Mouse (Mus musculus): ENCODE measurements at regions not wholly inside any gene's neighbourhood (a gene's known extent, or its start where the extent isn't known, plus 50 kb on each side); places are given as distances from the start of the nearest gene placed in this dataset.

DNA sequence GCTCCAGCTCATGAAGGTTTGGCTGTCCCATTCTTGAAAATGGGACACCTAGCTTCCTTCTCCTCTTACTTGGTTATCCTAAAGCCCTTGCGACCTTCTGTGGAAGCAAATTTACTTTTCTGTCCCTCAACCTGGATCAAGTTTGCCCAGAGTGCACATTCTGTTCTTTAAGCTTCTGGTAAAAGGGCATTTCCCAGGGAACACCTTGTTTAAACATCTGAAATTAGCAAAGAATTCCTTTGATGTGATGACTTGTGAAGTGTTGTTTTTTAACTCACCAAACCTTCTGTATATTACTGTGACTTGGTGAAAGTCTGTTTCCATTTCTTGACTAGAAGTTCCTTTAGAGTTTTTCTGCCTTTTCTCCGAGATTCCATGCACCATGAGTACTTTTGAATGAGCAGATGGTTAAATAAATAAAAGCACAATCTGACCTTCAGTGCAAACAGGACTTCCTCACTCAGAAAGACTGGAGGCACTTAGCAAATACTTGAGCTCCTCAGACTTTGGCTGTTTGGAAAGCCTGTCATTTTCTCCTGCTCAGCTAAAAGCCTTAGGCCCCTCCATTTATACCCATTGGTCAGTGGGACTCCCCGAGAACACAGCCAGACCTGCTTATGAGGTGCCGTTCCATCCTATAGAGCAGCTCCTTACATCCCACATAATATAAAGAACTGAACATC lies 69.3 kb upstream of the Rprm start:
- no peaks in the 10 kb centered on the region for H3K9me3 ChIP-seq
- H3K27ac ChIP-seq: no peak overlapping the region
- no peak overlapping the region for H3K4me3 ChIP-seq (replicated peaks)
- H3K9ac ChIP-seq (replicated peaks): no peak overlapping the region
- no peaks in the 10 kb centered on the region for H3K27me3 ChIP-seq
- H3K36me3 ChIP-seq: no peaks in the 10 kb centered on the region
- no peak overlapping the region for H3K4me2 ChIP-seq
- ATAC-seq (ENCODE audit: insufficient number of reproducible peaks, insufficient read depth, low FRiP score, low TSS enrichment, low read depth): no peak
- no peaks in the 10 kb centered on the region for H3K4me1 ChIP-seq (replicated peaks)
- WGBS: 81% methylated on average over 4 of the region's 4 CpGs

DNA sequence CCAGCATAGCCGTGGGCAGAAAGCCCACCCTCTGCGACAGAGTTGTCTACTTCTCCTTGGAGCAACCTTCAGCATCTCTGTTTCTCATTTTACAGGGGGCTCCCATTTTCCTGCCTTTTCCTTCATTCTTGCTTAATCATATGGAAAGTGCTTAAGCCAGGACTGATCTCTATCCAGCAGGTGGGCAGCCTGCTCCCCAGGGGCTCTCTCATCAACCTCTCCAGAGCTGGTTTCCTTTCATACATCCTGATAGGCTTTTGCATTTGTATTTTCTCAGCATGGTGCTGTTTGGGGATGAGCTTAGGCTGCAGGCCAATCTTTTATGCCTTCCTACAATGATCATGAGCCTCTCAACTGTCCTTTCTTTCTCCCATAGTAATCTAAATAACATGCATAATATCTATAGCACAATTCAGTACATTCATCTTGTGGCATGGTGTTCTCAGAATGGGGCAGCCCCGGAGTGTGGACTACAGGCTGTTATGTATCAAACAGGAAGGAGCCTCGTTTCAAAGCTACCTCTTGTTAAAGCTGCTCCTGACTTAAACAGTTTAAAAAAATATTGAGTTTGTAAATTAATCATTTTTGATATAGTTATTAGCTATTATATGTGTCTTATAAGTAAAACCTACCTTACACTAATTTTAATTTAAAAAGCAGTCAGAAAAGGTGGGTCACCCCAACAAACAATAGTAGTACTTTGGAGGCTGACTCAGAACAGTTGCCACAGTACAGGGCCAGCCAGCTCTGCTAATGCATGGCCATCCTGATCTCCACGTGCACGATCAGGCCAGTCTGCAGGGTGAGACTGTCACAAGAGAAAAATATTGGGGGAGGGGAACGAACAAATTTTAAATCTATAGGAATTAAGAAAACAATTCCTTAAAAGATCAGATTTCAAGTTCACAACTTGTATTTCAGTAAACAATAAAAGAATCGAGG lies 73.6 kb upstream of the Rprm start:
- Histone ChIP-seq H3K27me3 (no peaks in the 10 kb centered on the region), H3K9me3 (no peaks in the 10 kb centered on the region), H3K4me3 (replicated peaks) (no peak overlapping the region), H3K4me1 (replicated peaks) (no peaks in the 10 kb centered on the region), H3K36me3 (no peaks in the 10 kb centered on the region), H3K9ac (replicated peaks) (no peak overlapping the region), H3K4me2 (no peak overlapping the region), H3K27ac (no peak overlapping the region)
- 60% methylated on average over 8 of the region's 8 CpGs for WGBS
- no peak for ATAC-seq (ENCODE audit: insufficient number of reproducible peaks, insufficient read depth, low FRiP score, low TSS enrichment, low read depth)

DNA sequence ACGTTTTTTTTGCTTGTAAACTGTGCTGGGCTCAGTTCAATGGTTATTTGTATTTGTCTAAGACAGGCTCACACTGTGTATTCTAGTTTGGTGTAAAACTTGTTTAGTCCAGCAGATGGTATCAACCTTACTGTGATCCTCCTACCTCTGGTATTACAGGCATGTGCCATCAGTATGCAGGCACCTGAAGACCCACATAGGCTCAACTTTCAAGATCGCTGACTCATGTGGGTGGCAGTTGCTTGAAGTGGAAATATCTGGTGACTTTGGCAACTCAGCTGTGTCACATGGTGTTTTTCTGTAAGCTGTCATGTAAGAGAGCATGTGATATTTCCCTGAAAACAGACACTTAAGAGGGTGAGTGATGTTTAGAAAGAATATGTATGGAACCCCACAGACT lies 92.2 kb upstream of the Rprm start:
- WGBS: 67% methylated on average over 2 of the region's 2 CpGs
- no peaks in the 10 kb centered on the region for H3K27me3 ChIP-seq
- H3K9ac ChIP-seq (replicated peaks): no peak overlapping the region
- H3K4me3 ChIP-seq (replicated peaks): no peak overlapping the region
- no peak overlapping the region for H3K27ac ChIP-seq
- H3K4me2 ChIP-seq: no peak overlapping the region
- no peak for ATAC-seq (ENCODE audit: insufficient number of reproducible peaks, insufficient read depth, low FRiP score, low TSS enrichment, low read depth)
- no peaks in the 10 kb centered on the region for H3K36me3 ChIP-seq
- no peaks in the 10 kb centered on the region for H3K9me3 ChIP-seq
- no peaks in the 10 kb centered on the region for H3K4me1 ChIP-seq (replicated peaks)

DNA sequence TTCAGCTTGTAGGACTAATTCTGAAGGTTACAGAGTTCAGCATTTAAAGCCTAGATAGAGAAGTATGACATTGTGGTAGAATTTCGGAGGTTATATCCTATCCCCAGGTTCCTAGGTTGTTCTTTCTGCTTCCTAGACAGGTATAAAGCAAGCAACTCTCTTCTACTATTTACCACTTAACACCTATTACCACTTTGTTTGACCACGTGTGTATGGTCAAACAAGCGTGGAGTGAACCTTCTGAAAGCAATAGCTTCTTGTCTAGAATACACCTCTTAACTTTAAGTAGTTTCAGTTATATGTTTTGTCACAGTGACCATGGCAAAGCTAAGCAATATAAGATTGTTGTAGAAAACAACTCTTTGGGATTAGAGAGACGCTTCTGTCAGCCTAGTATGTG lies 105.5 kb upstream of the Rprm start:
- H3K36me3 ChIP-seq: no peaks in the 10 kb centered on the region
- H3K4me1 ChIP-seq (replicated peaks): no peaks in the 10 kb centered on the region
- no peaks in the 10 kb centered on the region for H3K9me3 ChIP-seq
- H3K4me2 ChIP-seq: no peak overlapping the region
- no peak for ATAC-seq (ENCODE audit: insufficient number of reproducible peaks, insufficient read depth, low FRiP score, low TSS enrichment, low read depth)
- H3K27ac ChIP-seq: no peak overlapping the region
- no peak overlapping the region for H3K9ac ChIP-seq (replicated peaks)
- no peak overlapping the region for H3K4me3 ChIP-seq (replicated peaks)
- 86% methylated on average over 4 of the region's 4 CpGs for WGBS
- no peaks in the 10 kb centered on the region for H3K27me3 ChIP-seq

DNA sequence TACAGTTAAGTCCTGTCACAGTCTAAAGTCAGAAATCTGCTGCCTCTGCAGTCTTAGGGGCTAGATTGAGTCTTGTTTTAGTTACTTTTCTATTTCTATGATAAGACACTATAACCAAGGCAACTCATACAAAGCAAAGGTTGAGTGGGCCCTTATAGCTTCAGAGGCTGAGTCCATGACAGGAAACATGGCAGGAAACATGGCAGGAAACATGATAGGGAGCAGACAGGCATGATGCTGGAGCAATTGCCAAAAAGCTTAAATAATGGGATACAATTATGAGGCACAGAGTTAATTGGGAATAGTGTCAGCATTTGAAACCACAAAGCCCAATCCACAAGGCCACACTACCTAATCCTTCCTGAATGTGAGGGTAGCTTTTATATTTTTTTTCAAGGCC lies 113.0 kb upstream of the Rprm start:
- H3K9ac ChIP-seq (replicated peaks): no peak overlapping the region
- H3K9me3 ChIP-seq: no peaks in the 10 kb centered on the region
- H3K27ac ChIP-seq: no peak overlapping the region
- H3K27me3 ChIP-seq: no peaks in the 10 kb centered on the region
- no peak for ATAC-seq (ENCODE audit: insufficient number of reproducible peaks, insufficient read depth, low FRiP score, low TSS enrichment, low read depth)
- no peaks in the 10 kb centered on the region for H3K36me3 ChIP-seq
- H3K4me3 ChIP-seq (replicated peaks): no peak overlapping the region
- H3K4me1 ChIP-seq (replicated peaks): no peaks in the 10 kb centered on the region
- H3K4me2 ChIP-seq: no peak overlapping the region

DNA sequence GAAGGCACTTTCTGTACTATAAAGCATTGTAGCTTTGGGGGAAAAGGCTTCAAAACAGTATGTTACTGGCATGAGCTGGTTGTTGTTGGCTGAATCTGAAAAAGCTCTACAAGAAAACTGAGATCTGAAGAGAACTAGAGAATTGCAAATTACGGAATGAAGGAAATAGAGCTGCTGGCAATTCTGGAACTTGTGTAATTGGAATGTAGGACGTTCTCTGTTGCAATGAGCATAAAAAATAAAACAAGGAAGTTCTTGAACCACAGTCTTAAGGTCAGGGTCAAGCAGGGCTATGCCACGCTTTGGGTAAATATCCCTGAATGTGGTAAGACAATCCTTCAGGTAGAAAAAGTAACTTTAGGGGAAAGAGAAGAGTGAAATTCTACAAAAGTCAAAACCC lies 130.2 kb upstream of the Rprm start:
- no peaks in the 10 kb centered on the region for H3K4me1 ChIP-seq (replicated peaks)
- H3K4me2 ChIP-seq: no peak overlapping the region
- WGBS: 78% methylated on average over 3 of the region's 3 CpGs
- H3K27me3 ChIP-seq: no peaks in the 10 kb centered on the region
- no peak overlapping the region for H3K9ac ChIP-seq (replicated peaks)
- no peaks in the 10 kb centered on the region for H3K36me3 ChIP-seq
- no peak overlapping the region for H3K27ac ChIP-seq
- no peak for ATAC-seq (ENCODE audit: insufficient number of reproducible peaks, insufficient read depth, low FRiP score, low TSS enrichment, low read depth)
- H3K9me3 ChIP-seq: no peaks in the 10 kb centered on the region
- no peak overlapping the region for H3K4me3 ChIP-seq (replicated peaks)

DNA sequence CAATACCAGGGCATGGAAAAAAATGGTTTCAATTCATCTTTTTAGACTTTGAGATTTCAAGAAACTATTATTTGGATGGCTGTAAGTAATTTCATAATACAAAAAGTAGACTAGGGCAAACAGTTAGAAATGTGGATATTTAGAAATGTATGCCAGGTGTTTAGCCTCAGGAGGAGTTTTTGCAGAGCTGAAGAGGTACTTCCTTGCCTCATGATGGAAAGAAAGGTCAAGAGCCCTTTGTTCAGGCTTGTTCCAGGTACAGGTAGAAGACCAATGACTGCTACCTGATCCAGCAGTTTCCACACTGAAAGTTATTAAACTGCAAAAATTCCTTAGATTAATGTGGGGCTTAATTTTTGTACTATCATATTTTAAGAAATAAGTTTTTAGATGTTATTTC lies 143.3 kb upstream of the Rprm start:
- no peak for ATAC-seq (ENCODE audit: insufficient number of reproducible peaks, insufficient read depth, low FRiP score, low TSS enrichment, low read depth)

DNA sequence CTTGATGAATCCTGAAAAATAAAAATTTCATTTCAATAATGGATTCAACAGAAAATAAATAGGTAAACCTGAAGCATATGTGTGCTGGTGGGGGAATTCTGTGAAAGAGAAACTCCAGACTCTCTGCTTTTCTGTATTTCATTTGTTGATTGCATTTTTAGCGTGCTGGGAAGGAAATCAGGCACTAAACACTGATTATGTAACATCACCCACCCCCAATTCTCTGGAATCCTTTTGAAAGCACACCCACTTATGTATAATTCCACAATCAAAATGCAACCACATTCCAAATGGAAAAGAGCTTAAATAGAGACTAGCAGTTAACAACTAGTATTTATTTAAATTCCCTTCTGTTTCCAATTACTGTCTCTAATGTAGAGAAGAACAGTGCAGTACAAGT lies 143.7 kb upstream of the Rprm start:
- H3K4me2 ChIP-seq: no peak overlapping the region
- no peak overlapping the region for H3K27ac ChIP-seq
- H3K27me3 ChIP-seq: no peaks in the 10 kb centered on the region
- no peaks in the 10 kb centered on the region for H3K4me1 ChIP-seq (replicated peaks)
- no peak for ATAC-seq (ENCODE audit: insufficient number of reproducible peaks, insufficient read depth, low FRiP score, low TSS enrichment, low read depth)
- H3K9me3 ChIP-seq: no peaks in the 10 kb centered on the region
- H3K9ac ChIP-seq (replicated peaks): no peak overlapping the region
- no peak overlapping the region for H3K4me3 ChIP-seq (replicated peaks)
- no peaks in the 10 kb centered on the region for H3K36me3 ChIP-seq
- WGBS: 21% methylated on average over 1 of the region's 1 CpGs

More for the DNA sequence above, 143.3 kb upstream of the Rprm start:
- H3K4me2 ChIP-seq: no peak overlapping the region
- no peaks in the 10 kb centered on the region for H3K9me3 ChIP-seq
- H3K4me1 ChIP-seq (replicated peaks): no peaks in the 10 kb centered on the region
- H3K27me3 ChIP-seq: no peaks in the 10 kb centered on the region
- no peak overlapping the region for H3K9ac ChIP-seq (replicated peaks)
- no peaks in the 10 kb centered on the region for H3K36me3 ChIP-seq
- no peak overlapping the region for H3K4me3 ChIP-seq (replicated peaks)
- H3K27ac ChIP-seq: no peak overlapping the region

DNA sequence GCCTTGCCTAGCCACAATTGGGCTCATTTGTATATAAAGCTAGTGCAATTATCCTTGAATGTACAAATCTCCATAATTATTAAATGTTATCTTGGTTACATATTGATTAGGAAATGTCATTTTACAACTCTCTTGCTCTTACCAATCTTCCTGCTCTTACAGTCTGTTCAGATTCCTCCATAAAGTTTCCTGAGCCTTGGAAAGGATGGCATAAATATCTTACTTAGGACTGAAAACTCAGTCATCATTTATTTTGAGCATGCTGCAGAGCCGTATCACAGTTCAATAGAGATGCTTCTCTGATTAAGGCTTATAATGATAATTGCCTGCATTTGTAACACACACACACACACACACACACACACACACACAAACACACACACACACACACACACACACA lies 151.4 kb upstream of the Rprm start:
- 83% methylated on average over 1 of the region's 1 CpGs for WGBS
- no peak for ATAC-seq (ENCODE audit: insufficient number of reproducible peaks, insufficient read depth, low FRiP score, low TSS enrichment, low read depth)
- no peak overlapping the region for H3K9ac ChIP-seq (replicated peaks)
- no peaks in the 10 kb centered on the region for H3K27me3 ChIP-seq
- H3K4me3 ChIP-seq (replicated peaks): no peak overlapping the region
- no peaks in the 10 kb centered on the region for H3K4me1 ChIP-seq (replicated peaks)
- H3K36me3 ChIP-seq: no peaks in the 10 kb centered on the region
- no peak overlapping the region for H3K27ac ChIP-seq
- H3K9me3 ChIP-seq: no peaks in the 10 kb centered on the region
- no peak overlapping the region for H3K4me2 ChIP-seq

DNA sequence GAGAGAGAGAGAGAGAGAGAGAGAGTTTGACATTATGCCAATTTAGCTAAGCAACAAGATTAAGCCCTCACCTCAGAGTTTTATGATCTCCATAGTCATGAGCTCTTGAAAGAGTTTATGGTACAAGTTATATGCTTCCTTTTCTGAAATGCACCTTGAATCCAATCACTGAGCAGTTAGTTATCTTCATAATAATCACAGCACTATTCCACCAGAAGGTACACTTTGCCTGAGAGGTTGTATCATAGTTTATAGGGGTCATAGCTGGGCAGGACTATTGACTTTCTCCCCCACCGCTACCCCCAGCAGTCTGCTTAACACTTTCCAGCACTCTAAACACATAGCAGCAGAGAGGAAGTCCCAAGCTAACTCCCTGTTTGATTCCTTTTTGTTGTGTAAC lies 151.8 kb upstream of the Rprm start:
- Histone ChIP-seq H3K9ac (replicated peaks) (no peak overlapping the region), H3K27me3 (no peaks in the 10 kb centered on the region), H3K36me3 (no peaks in the 10 kb centered on the region), H3K27ac (no peak overlapping the region), H3K4me1 (replicated peaks) (no peaks in the 10 kb centered on the region), H3K4me2 (no peak overlapping the region), H3K4me3 (replicated peaks) (no peak overlapping the region), H3K9me3 (no peaks in the 10 kb centered on the region)
- ATAC-seq (ENCODE audit: insufficient number of reproducible peaks, insufficient read depth, low FRiP score, low TSS enrichment, low read depth): no peak
- 67% methylated on average over 1 of the region's 1 CpGs for WGBS

DNA sequence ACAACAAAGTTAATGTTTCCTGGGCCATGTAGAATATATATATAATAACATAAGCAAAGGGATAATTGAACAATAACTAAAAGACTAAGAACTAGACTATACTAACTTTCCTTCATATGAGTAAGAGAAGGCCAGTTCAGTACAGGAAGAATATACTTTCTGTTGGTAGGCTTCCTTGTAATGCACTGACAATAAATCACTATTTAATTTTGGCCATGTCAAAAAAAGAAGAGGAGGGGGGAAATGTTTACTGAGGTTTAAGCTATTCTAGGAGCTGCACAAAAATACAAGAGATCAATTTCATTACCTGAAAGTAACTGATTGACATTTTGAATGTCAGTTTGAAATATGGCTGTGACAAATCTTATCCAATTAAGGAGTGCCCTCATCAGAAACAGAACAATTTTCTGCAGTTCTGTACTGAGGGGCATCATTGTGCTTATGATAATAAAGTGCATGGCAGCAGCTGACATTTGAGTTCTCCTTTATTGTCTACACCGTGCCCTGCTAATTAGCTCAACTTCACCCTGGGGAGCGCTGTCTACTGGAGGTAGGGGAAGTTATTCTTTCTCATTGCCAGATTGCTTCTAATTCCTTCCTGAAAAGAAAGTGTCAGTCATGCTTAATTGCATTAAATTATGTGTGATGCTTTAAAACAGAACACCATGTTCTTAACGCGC lies 171.2 kb upstream of the Galnt13 start:
- WGBS: 77% methylated on average over 4 of the region's 4 CpGs
- H3K4me1 ChIP-seq (replicated peaks): no peaks in the 10 kb centered on the region
- H3K9ac ChIP-seq (replicated peaks): no peak overlapping the region
- no peak overlapping the region for H3K4me2 ChIP-seq
- H3K27ac ChIP-seq: no peak overlapping the region
- no peak for ATAC-seq (ENCODE audit: insufficient number of reproducible peaks, insufficient read depth, low FRiP score, low TSS enrichment, low read depth)
- H3K4me3 ChIP-seq (replicated peaks): no peak overlapping the region
- H3K36me3 ChIP-seq: no peaks in the 10 kb centered on the region
- no peaks in the 10 kb centered on the region for H3K9me3 ChIP-seq
- H3K27me3 ChIP-seq: no peaks in the 10 kb centered on the region

All from limb, embryonic 12.5 days (tissue).